Mouse (Mus musculus) left cerebral cortex, adult 2 months (tissue): ENCODE data around the gene Sugp2. TPM values are rescaled to one million over a fixed set of nuclear protein-coding genes. Genes with fewer than 3 reads are reported as not detected.
"Not testable (repeated sequence)": the region's sequence is repeated elsewhere in the genome, so short reads cannot be mapped to it uniquely, and the experiment has no call there.

ENCODE experiments used
- DNase-seq, 2 experiments: peaks; one replicate each; pipeline ENCODE4 v3.0.0; 2021 to 2022; ENCODE audit warnings: low spot score in 2 of 2, mixed read lengths in 1 of 2; ENCODE audit errors: extremely low spot score in 1 of 2
- H3K27ac ChIP-seq: fragments of 200-600 bp; 2 replicates; pipeline ENCODE4 v1.8.1; 2022
- H3K4me3 ChIP-seq: fragments of 200-600 bp; 2 replicates; pipeline ENCODE4 v1.8.1; 2022
- CTCF ChIP-seq: fragments of 200-600 bp; IDR thresholded peaks from 2 replicates; pipeline ENCODE4 v1.8.1; 2022; ENCODE audit warnings: antibody characterized with exemption, mild to moderate bottlenecking, moderate library complexity
- intact Hi-C: fragments of 180-260 bp; cut with DNase I; formaldehyde crosslinking; loops from one replicate; pipeline ENCODE4 v1.15.1; 2025
- total RNA-seq, 2 experiments: library from RNA; stranded (reverse); gene quantifications; 2 replicates each; pipeline ENCODE4 v1.2.3; 2021

Gene Sugp2
- total RNA-seq, 2 experiments from 2014 or later = 116 to 117 TPM

GRCm38 (mm10) chr8:70211275-70211674 is 22.8 kb upstream of the Sugp2 start:
- peak overlapping the region; percentile 80 for H3K27ac ChIP-seq
- intact Hi-C loops = loop anchor here (2.0 kb wide), 1 partner anchor 24 kb away; the partner anchor contains the start of genes Armc6 and Sugp2
- H3K4me3 ChIP-seq = peak overlapping the region; percentile 91
- TF ChIP-seq CTCF = no peak
- DNase-seq = no peak

- intact Hi-C loops = loop anchor here (2.0 kb wide), 1 partner anchor 23 kb away; the partner anchor contains the start of genes Armc6 and Sugp2
- peak overlapping the region; percentile 91 for H3K4me3 ChIP-seq
- no peak for DNase-seq
- no peak for TF ChIP-seq CTCF
- peak overlapping the region; percentile 80 for H3K27ac ChIP-seq
Observed at GRCm38 (mm10) chr8:70211726-70212111, 22.3 kb upstream of the Sugp2 start.

GRCm38 (mm10) chr8:70212112-70213055 is 21.6 kb upstream of the Sugp2 start, which contains the start of gene Slc25a42:
TSS of gene Slc25a42 (minus strand) at chr8:70212305.
- Histone ChIP-seq H3K4me3 (peak within 1 kb of the TSS; percentile 91), H3K27ac (peak within 1 kb of the TSS; percentile 85)
- TF ChIP-seq CTCF = no peak; the same call in 1 of the 2 replicates
- intact Hi-C loops = no loop called here
- peak; percentile 96 to 98 for DNase-seq

GRCm38 (mm10) chr8:70214411-70214810 is 19.6 kb upstream of the Sugp2 start:
- Histone ChIP-seq H3K27ac (no peak overlapping the region), H3K4me3 (no peak overlapping the region)
- intact Hi-C loops = no loop called here
- no peak for DNase-seq
- TF ChIP-seq CTCF = no peak

- intact Hi-C loops = no loop called here
- DNase-seq = no peak
- H3K4me3 ChIP-seq = no peak overlapping the region
- H3K27ac ChIP-seq = no peak overlapping the region
- no peak for TF ChIP-seq CTCF
Observed at GRCm38 (mm10) chr8:70215092-70215491, 18.9 kb upstream of the Sugp2 start.

GRCm38 (mm10) chr8:70216161-70216560 is 17.9 kb upstream of the Sugp2 start:
- H3K27ac ChIP-seq, H3K4me3 ChIP-seq, DNase-seq, intact Hi-C loops: not testable (repeated sequence)

- no peak overlapping the region for H3K4me3 ChIP-seq
- TF ChIP-seq CTCF = no peak
- intact Hi-C loops = no loop called here
- DNase-seq = peak; percentile 46 to 74
- H3K27ac ChIP-seq = no peak overlapping the region
Observed at GRCm38 (mm10) chr8:70216566-70216965, 17.5 kb upstream of the Sugp2 start.

GRCm38 (mm10) chr8:70217441-70217840 is 16.6 kb upstream of the Sugp2 start:
- intact Hi-C loops = no loop called here
- no peak overlapping the region for H3K4me3 ChIP-seq
- no peak for TF ChIP-seq CTCF
- H3K27ac ChIP-seq = no peak overlapping the region
- no peak for DNase-seq

GRCm38 (mm10) chr8:70219107-70219684 is 14.8 kb upstream of the Sugp2 start:
- intact Hi-C loops = no loop called here
- no peak for TF ChIP-seq CTCF
- no peak overlapping the region for H3K4me3 ChIP-seq
- H3K27ac ChIP-seq = no peak overlapping the region
- DNase-seq = no peak

GRCm38 (mm10) chr8:70220236-70220840 is 13.7 kb upstream of the Sugp2 start:
- intact Hi-C loops = no loop called here
- no peak for TF ChIP-seq CTCF

GRCm38 (mm10) chr8:70220911-70221310 is 13.1 kb upstream of the Sugp2 start:
- intact Hi-C loops = no loop called here
- H3K27ac ChIP-seq = no peak overlapping the region
- no peak for DNase-seq
- no peak overlapping the region for H3K4me3 ChIP-seq
- no peak for TF ChIP-seq CTCF

More at GRCm38 (mm10) chr8:70220236-70220840, 13.7 kb upstream of the Sugp2 start:
- Histone ChIP-seq H3K27ac (no peak overlapping the region), H3K4me3 (no peak overlapping the region)
- DNase-seq = no peak

GRCm38 (mm10) chr8:70222041-70222440 is 12.0 kb upstream of the Sugp2 start:
- no peak overlapping the region for H3K4me3 ChIP-seq
- intact Hi-C loops = no loop called here
- no peak overlapping the region for H3K27ac ChIP-seq
- TF ChIP-seq CTCF = no peak
- no peak for DNase-seq
